Mouse (Mus musculus): ENCODE results near the gene Hnrnpd. TPM values are rescaled to one million over a fixed set of nuclear protein-coding genes. Genes with fewer than 3 reads are reported as not detected.
A peak's percentile ranks its signal among the peaks of the same experiment; 100 is the strongest.

The Hnrnpd gene
- total RNA-seq, 4 experiments from 2014 or later: 47.4 to 79.5 (median 63.1) TPM

- no peak for DNase-seq (ENCODE audit: low spot score in 2 of 2)
Measured at GRCm38 (mm10) chr5:99959236-99959936, 19.4 kb downstream of the Hnrnpd start.

GRCm38 (mm10) chr5:99958666-99959065, 20.1 kb downstream of the Hnrnpd start:
- DNase-seq (ENCODE audit: low spot score in 2 of 2): no peak

- DNase-seq (ENCODE audit: low spot score in 2 of 2): no peak
Measured at GRCm38 (mm10) chr5:99953883-99954282, 24.9 kb downstream of the Hnrnpd start.

- no peak for DNase-seq (ENCODE audit: low spot score in 2 of 2)
Measured at GRCm38 (mm10) chr5:99952513-99952912, 26.2 kb downstream of the Hnrnpd start.

- no peak for DNase-seq (ENCODE audit: low spot score in 2 of 2)
Measured at GRCm38 (mm10) chr5:99941776-99942502, 36.8 kb downstream of the Hnrnpd start.

GRCm38 (mm10) chr5:99941273-99941672, 37.5 kb downstream of the Hnrnpd start:
- no peak for DNase-seq (ENCODE audit: low spot score in 2 of 2)

- no peak for DNase-seq (ENCODE audit: low spot score in 2 of 2)
Measured at GRCm38 (mm10) chr5:99939440-99939839, 39.3 kb downstream of the Hnrnpd start.

- no peak for DNase-seq (ENCODE audit: low spot score in 2 of 2)
Measured at GRCm38 (mm10) chr5:99931910-99932309, 46.8 kb downstream of the Hnrnpd start.

GRCm38 (mm10) chr5:99927951-99928350, 50.8 kb downstream of the Hnrnpd start:
- DNase-seq (ENCODE audit: low spot score in 2 of 2): peak in 1 of 2 experiments; percentile 9

GRCm38 (mm10) chr5:99922033-99922432, 56.7 kb downstream of the Hnrnpd start:
- DNase-seq (ENCODE audit: low spot score in 2 of 2): no peak

GRCm38 (mm10) chr5:99915494-99915893, 63.2 kb downstream of the Hnrnpd start:
- DNase-seq (ENCODE audit: low spot score in 2 of 2): no peak

- peak; percentile 85 to 90 for DNase-seq (ENCODE audit: low spot score in 2 of 2)
Measured at GRCm38 (mm10) chr5:99906181-99906956, 72.4 kb downstream of the Hnrnpd start, which contains the start of gene Vamp9. Gene Vamp9 (plus strand): TSS chr5:99906254.

Other genes with a start within 250 kb of the Hnrnpd start
- gene Rasgef1b, start 249.9 kb downstream of the Hnrnpd start, total RNA-seq (2022): under 1 TPM in 3 of 4 experiments, not detected in 1; 0.24 to 0.36 (median 0.35) TPM
- not detected for gene Vamp9, start 72.7 kb downstream of the Hnrnpd start, total RNA-seq (2022)
- gene 4930524J08Rik, start 123 bp upstream of the Hnrnpd start, total RNA-seq (2022): under 1 TPM in 1 of 4 experiments, not detected in 3; 0.46 TPM
- 10 to 100 TPM; 53.5 to 80.2 (median 65.3) TPM for gene Hnrnpdl, start 60.7 kb upstream of the Hnrnpd start, total RNA-seq (2022)
- 1 to 10 TPM; 6.9 to 9.8 (median 8.3) TPM for gene Enoph1, start 61.0 kb upstream of the Hnrnpd start, total RNA-seq (2022)
- 1 to 10 TPM in 2 of 4 experiments, under 1 TPM in 2; 0.64 to 2.9 (median 1.1) TPM for gene Tmem150c, start 180.9 kb upstream of the Hnrnpd start, total RNA-seq (2022)